Mouse (Mus musculus) heart, postnatal 0 days (tissue): ENCODE results near the gene Nlgn2.

Experiments used
- CTCF ChIP-seq: IDR thresholded peaks from 2 replicates; pipeline ENCODE4 v1.5.1; 2016; ENCODE audit warnings: antibody characterized with exemption, control low read depth, low read depth
- EP300 ChIP-seq: IDR thresholded peaks from 2 replicates; pipeline ENCODE4 v1.6.1; 2016; ENCODE audit warnings: antibody characterized with exemption, low read depth

- TF ChIP-seq CTCF = no peak
- TF ChIP-seq EP300 = no peak
These were observed 44.4 kb upstream of the Nlgn2 start for GRCm38 (mm10) chr11:69881787-69882670.
